Mouse (Mus musculus): ENCODE measurements around the gene Hcst.

Gene Hcst

GRCm38 (mm10) chr7:30419561-30420499 lies at the start of gene Hcst:
Gene Hcst (minus strand): TSS chr7:30419854.
- CTCF ChIA-PET, result interaction anchor here (0.6 kb wide), 2 partner anchors 25 to 45 kb away, joined by 3 read pairs; no protein-coding TSS in a partner anchor

GRCm38 (mm10) chr7:30464816-30465300 lies 45.2 kb upstream of the Hcst start:
- CTCF ChIA-PET, result no interaction called here

- CTCF ChIA-PET, result no interaction called here
These were observed 44.3 kb upstream of the Hcst start for GRCm38 (mm10) chr7:30463996-30464395.

- CTCF ChIA-PET, result no interaction called here
These were observed 43.9 kb upstream of the Hcst start for GRCm38 (mm10) chr7:30463568-30463967.

- CTCF ChIA-PET, result no interaction called here
These were observed 39.8 kb upstream of the Hcst start for GRCm38 (mm10) chr7:30459484-30459883.

- CTCF ChIA-PET, result no interaction called here
These were observed 38.1 kb upstream of the Hcst start, which contains the start of the genes Kirrel2 and Nphs1 for GRCm38 (mm10) chr7:30457629-30458330. Gene Kirrel2 (minus strand): TSS chr7:30457690. Gene Nphs1 (plus strand): TSS chr7:30458315.

GRCm38 (mm10) chr7:30456911-30457628 lies 37.4 kb upstream of the Hcst start:
- CTCF ChIA-PET, result no interaction called here

GRCm38 (mm10) chr7:30456487-30456886 lies 36.8 kb upstream of the Hcst start:
- CTCF ChIA-PET, result interaction anchor here (0.7 kb wide), 1 partner anchor 19 kb away, joined by 6 read pairs; no protein-coding TSS in a partner anchor

- CTCF ChIA-PET, result interaction anchor here (0.5 kb wide), 1 partner anchor 78 kb away, joined by 4 read pairs; no protein-coding TSS in a partner anchor
These were observed 34.6 kb upstream of the Hcst start for GRCm38 (mm10) chr7:30454259-30454658.

- CTCF ChIA-PET, result interaction anchor here (0.5 kb wide), 1 partner anchor 78 kb away, joined by 4 read pairs; no protein-coding TSS in a partner anchor
These were observed 34.1 kb upstream of the Hcst start for GRCm38 (mm10) chr7:30453766-30454165.

- CTCF ChIA-PET, result no interaction called here
These were observed 33.7 kb upstream of the Hcst start for GRCm38 (mm10) chr7:30453327-30453726.

- CTCF ChIA-PET, result interaction anchor here (0.6 kb wide), 1 partner anchor 16 kb away, joined by 3 read pairs; no protein-coding TSS in a partner anchor
These were observed 30.6 kb upstream of the Hcst start for GRCm38 (mm10) chr7:30450241-30450640.

GRCm38 (mm10) chr7:30444971-30445751 lies 25.5 kb upstream of the Hcst start, which contains the start of gene Aplp1:
Gene Aplp1 (minus strand): TSS chr7:30445535.
- CTCF ChIA-PET, result no interaction called here

- CTCF ChIA-PET, result interaction anchor here (0.6 kb wide), 1 partner anchor 628 kb away, joined by 6 read pairs; the partner anchor contains the start of gene Zfp790
These were observed 24.7 kb upstream of the Hcst start for GRCm38 (mm10) chr7:30444154-30444970.

GRCm38 (mm10) chr7:30443696-30444095 lies 24.0 kb upstream of the Hcst start:
- CTCF ChIA-PET, result interaction anchor here (0.6 to 0.7 kb wide), 2 partner anchors 20 to 628 kb away, joined by 5 to 6 read pairs; partner anchors contain the start of gene Zfp790

GRCm38 (mm10) chr7:30440697-30441096 lies 21.0 kb upstream of the Hcst start:
- CTCF ChIA-PET, result interaction anchor here (0.5 to 0.9 kb wide), 3 partner anchors 111 to 625 kb away, joined by 3 to 10 read pairs (median 7); partner anchors contain the start of gene Zfp790

GRCm38 (mm10) chr7:30439734-30440133 lies 20.1 kb upstream of the Hcst start:
- CTCF ChIA-PET, result no interaction called here

- CTCF ChIA-PET, result interaction anchor here (1.1 kb wide), 2 partner anchors 19 to 83 kb away, joined by 3 to 6 read pairs; no protein-coding TSS in a partner anchor
These were observed 17.2 kb upstream of the Hcst start for GRCm38 (mm10) chr7:30436879-30437278.

- CTCF ChIA-PET, result interaction anchor here (0.5 kb wide), 1 partner anchor 34 kb away, joined by 3 read pairs; no protein-coding TSS in a partner anchor
These were observed 15.5 kb upstream of the Hcst start for GRCm38 (mm10) chr7:30435156-30435555.

Data from spleen, embryonic (tissue).